Mouse (Mus musculus) hindbrain, embryonic 16.5 days (tissue): ENCODE measurements around the gene Mrgpre. TPM values are rescaled to one million over a fixed set of nuclear protein-coding genes. Genes with fewer than 3 reads are reported as not detected.

Experiments
- ATAC-seq: fragments of 200-750 bp; cut with Nextera tagmentation; 2 replicates; pipeline ENCODE4 v1.8.0; 2017; ENCODE audit warnings: moderate TSS enrichment, moderate library complexity
- H3K27ac ChIP-seq: fragments of 300-500 bp; sonication (generic); 2 replicates; pipeline ENCODE4 v1.5.1; 2014; ENCODE audit warnings: low read depth, mild to moderate bottlenecking, control low read depth, low read length, moderate library complexity
- H3K27me3 ChIP-seq: fragments of 300-500 bp; sonication (generic); replicated peaks from 2 replicates; pipeline ENCODE4 v1.6.1; 2014; ENCODE audit warnings: low read length; ENCODE audit not compliant: control insufficient read depth, insufficient read depth
- H3K36me3 ChIP-seq: fragments of 300-500 bp; sonication (generic); 2 replicates; pipeline ENCODE4 v1.6.1; 2014; ENCODE audit warnings: mild to moderate bottlenecking, low read length, moderate library complexity, mixed read lengths; ENCODE audit not compliant: control insufficient read depth, insufficient read depth
- H3K4me1 ChIP-seq: fragments of 300-500 bp; sonication (generic); 2 replicates; pipeline ENCODE4 v1.6.1; 2014; ENCODE audit warnings: low read depth, low read length; ENCODE audit not compliant: control insufficient read depth, insufficient read depth
- H3K4me2 ChIP-seq: fragments of 300-500 bp; sonication (generic); 2 replicates; pipeline ENCODE4 v1.6.1; 2014; ENCODE audit warnings: mild to moderate bottlenecking, low read length, control low read depth, moderate library complexity
- H3K4me3 ChIP-seq: fragments of 300-500 bp; sonication (generic); 2 replicates; pipeline ENCODE4 v1.5.1; 2014; ENCODE audit warnings: mild to moderate bottlenecking, low read length, control low read depth, moderate library complexity
- H3K9ac ChIP-seq: fragments of 300-500 bp; sonication (generic); 2 replicates; pipeline ENCODE4 v1.6.1; 2014; ENCODE audit warnings: low read depth, mild to moderate bottlenecking, control low read depth, low read length, moderate library complexity
- H3K9me3 ChIP-seq: fragments of 300-500 bp; sonication (generic); 2 replicates; pipeline ENCODE4 v1.6.1; 2014; ENCODE audit warnings: mild to moderate bottlenecking, low read length, moderate library complexity; ENCODE audit not compliant: control insufficient read depth
- WGBS: fragments of 180-500 bp; shearing (Covaris S2); extraction: QIAGEN DNeasy Blood & Tissue Kit; methylation state at CpG from one replicate; pipeline ENCODE4 v1.1.7; 2014; 5-methylcytosine and 5-hydroxymethylcytosine counted together
- polyA plus RNA-seq: library from polyadenylated mRNA; unstranded; fragments of >200 nt; fragmentation: Nextera tagmentation; extraction: Ambion mirVana; gene quantifications from 2 replicates; pipeline ENCODE4 v1.2.1, GENCODE M21; 2015

The Mrgpre gene
- polyA plus RNA-seq, 1 experiment from 2014 or later: 10.8 TPM

- Histone ChIP-seq H3K4me1 (peaks cover 12% of the 10 kb centered on the region), H3K9ac (no peak overlapping the region), H3K9me3 (no peaks in the 10 kb centered on the region), H3K36me3 (no peaks in the 10 kb centered on the region), H3K27me3 (peaks cover 4% of the 10 kb centered on the region), H3K4me2 (no peak overlapping the region), H3K27ac (no peak overlapping the region), H3K4me3 (no peak overlapping the region)
- WGBS: 48% methylated on average over 3 of the region's 3 CpGs
- no peak for ATAC-seq
Measured at GRCm38 (mm10) chr7:143758956-143759355, 25.3 kb downstream of the Mrgpre start.

GRCm38 (mm10) chr7:143757696-143758095 is 26.6 kb downstream of the Mrgpre start:
- Histone ChIP-seq H3K4me1 (peaks cover 12% of the 10 kb centered on the region), H3K27ac (no peak overlapping the region), H3K36me3 (no peaks in the 10 kb centered on the region), H3K9ac (no peak overlapping the region), H3K9me3 (no peaks in the 10 kb centered on the region), H3K27me3 (peaks cover 4% of the 10 kb centered on the region), H3K4me3 (no peak overlapping the region), H3K4me2 (peak overlapping the region; percentile 93; the same call in 1 of the 2 replicates)
- WGBS: 69% methylated on average over 3 of the region's 3 CpGs
- no peak for ATAC-seq

DNA sequence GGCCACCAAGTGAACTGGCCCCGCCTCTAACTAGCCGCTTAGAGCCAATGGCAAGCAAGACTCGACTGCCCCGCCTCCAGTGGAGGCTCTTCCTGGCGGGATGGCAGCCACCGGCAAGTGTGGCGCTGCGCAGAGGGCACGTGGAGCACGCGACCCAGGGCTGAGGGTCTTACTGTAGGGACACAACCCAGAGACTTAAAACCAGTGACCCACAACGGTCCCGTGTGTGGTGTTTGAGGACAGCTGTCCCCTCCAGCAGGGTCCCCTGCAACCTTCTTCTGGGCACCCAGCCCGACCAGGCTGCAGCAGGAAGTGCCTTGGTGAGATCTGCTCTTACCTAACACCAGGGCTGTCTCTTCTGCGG is 27.3 kb downstream of the Mrgpre start:
- WGBS: 1% methylated on average over 15 of the region's 15 CpGs
- H3K27me3 ChIP-seq: peaks cover 4% of the 10 kb centered on the region

GRCm38 (mm10) chr7:143756125-143757026 is 27.9 kb downstream of the Mrgpre start, which contains the start of gene Osbpl5:
TSS of gene Osbpl5 (minus strand) at chr7:143756985.
- peak within 1 kb of the TSS; percentile 45 for H3K4me3 ChIP-seq
- 0 out of 2 replicates have a peak, but pooled peaks have one; percentile 1 for ATAC-seq
- H3K27me3 ChIP-seq: peaks cover 4% of the 10 kb centered on the region

More for the DNA sequence above, 27.3 kb downstream of the Mrgpre start:
- H3K27ac ChIP-seq: no peak overlapping the region
- H3K9ac ChIP-seq: peak overlapping the region; percentile 54
- peak overlapping the region; percentile 45 for H3K4me3 ChIP-seq
- peaks cover 12% of the 10 kb centered on the region for H3K4me1 ChIP-seq
- no peaks in the 10 kb centered on the region for H3K36me3 ChIP-seq
- peak overlapping the region; percentile 93 for H3K4me2 ChIP-seq
- H3K9me3 ChIP-seq: no peaks in the 10 kb centered on the region
- peak; percentile 94 for ATAC-seq

DNA sequence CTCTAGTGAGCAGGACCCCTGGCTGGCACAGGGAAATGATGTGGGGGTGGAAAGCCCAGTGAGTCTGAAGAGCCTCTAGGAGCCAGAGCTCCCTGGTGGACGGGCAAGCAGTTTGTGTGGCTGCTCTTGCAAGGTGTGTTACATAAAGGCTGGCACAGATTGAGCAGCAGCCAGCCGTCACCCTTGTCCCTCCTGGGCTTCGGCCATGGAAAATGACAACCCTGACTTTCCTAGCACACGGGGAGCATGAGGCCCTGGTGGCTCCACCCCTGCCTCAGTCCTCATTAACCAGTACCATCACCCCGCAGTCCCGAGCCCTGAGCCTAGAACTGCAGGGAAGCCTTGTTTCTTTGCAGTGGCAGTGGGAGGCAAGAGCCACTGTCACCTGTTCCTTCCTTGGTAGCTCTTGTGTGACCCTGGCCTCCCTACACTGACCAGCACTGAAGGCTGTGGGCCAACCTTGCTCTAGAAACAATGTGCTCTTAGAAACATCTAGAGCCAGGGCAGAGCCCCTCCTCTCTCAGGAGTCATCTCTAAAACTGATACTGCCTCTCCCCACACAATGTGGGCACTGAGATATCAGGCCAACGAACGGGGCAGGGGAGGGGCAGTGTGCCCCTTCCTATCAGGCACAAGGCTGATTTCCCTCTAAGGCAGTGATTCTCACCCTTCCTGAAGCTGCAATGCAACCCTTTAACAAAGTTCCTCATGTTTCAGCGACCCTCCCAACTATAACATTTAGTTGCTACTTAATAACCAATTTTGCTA is 28.8 kb downstream of the Mrgpre start:
- Histone ChIP-seq H3K36me3 (no peaks in the 10 kb centered on the region), H3K9ac (no peak overlapping the region), H3K9me3 (no peaks in the 10 kb centered on the region), H3K4me1 (peaks cover 12% of the 10 kb centered on the region), H3K4me2 (no peak overlapping the region), H3K27ac (no peak overlapping the region), H3K4me3 (no peak overlapping the region), H3K27me3 (peaks cover 4% of the 10 kb centered on the region)
- WGBS: 80% methylated on average over 9 of the region's 9 CpGs
- no peak for ATAC-seq

More at GRCm38 (mm10) chr7:143756125-143757026, 27.9 kb downstream of the Mrgpre start, which contains the start of gene Osbpl5:
- WGBS: 33% methylated on average over 21 of the region's 22 CpGs
- no peak within 1 kb of the TSS for H3K27ac ChIP-seq
- H3K36me3 ChIP-seq: no peaks in the 10 kb centered on the region
- peak within 1 kb of the TSS; percentile 93 for H3K4me2 ChIP-seq
- H3K4me1 ChIP-seq: peaks cover 12% of the 10 kb centered on the region
- no peaks in the 10 kb centered on the region for H3K9me3 ChIP-seq
- H3K9ac ChIP-seq: peak within 1 kb of the TSS; percentile 54

GRCm38 (mm10) chr7:143753990-143754715 is 30.1 kb downstream of the Mrgpre start:
- Histone ChIP-seq H3K27ac (no peak overlapping the region), H3K4me3 (no peak overlapping the region), H3K9ac (no peak overlapping the region), H3K4me1 (peaks cover 13% of the 10 kb centered on the region), H3K27me3 (peaks cover 4% of the 10 kb centered on the region), H3K9me3 (no peaks in the 10 kb centered on the region), H3K36me3 (no peaks in the 10 kb centered on the region), H3K4me2 (no peak overlapping the region)
- ATAC-seq: no peak
- WGBS: 55% methylated on average over 5 of the region's 5 CpGs

DNA sequence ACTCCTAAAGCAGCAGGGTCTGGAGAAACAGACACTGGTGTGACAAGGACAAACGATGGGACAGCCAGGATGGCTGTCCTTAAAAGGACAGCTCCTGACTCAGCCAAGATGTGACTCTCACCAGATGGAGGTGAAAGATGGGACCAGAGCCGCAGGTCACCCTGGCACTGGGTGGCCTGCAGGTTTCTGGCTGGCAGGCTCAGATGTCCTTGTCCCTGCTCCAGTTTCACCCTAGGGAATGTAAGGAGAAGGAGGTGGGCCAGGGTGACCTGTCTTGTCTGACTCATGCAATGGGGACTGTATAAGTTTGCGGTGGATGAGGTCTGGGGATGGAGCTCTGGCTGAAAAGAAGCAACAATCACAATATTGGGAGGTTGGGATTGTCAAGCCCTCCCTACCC is 31.7 kb downstream of the Mrgpre start:
- Histone ChIP-seq H3K27me3 (peaks cover 4% of the 10 kb centered on the region), H3K4me1 (peaks cover 19% of the 10 kb centered on the region), H3K36me3 (no peaks in the 10 kb centered on the region), H3K9me3 (no peaks in the 10 kb centered on the region), H3K9ac (no peak overlapping the region), H3K4me3 (no peak overlapping the region), H3K4me2 (no peak overlapping the region), H3K27ac (no peak overlapping the region)
- 75% methylated on average over 3 of the region's 3 CpGs for WGBS
- ATAC-seq: no peak

DNA sequence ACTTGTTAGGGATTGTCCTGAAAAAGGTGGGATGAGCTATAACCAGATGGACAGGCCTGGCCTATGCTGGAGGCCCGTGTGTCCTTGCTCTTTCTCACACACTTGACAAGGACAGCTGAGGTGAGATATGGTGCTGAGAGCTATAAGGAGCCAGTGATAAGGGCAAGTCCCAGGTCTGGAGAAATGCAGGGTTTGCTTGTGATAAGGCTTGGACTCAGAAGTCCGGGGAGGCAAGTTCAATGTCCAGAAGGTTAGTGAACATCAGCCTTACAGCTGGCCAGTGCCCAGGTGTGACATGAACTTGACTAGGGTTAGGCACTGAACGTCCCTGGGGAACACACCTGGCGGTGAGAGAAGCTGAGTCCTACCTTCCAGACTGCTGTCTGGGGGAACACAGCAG is 32.2 kb downstream of the Mrgpre start:
- Histone ChIP-seq H3K27me3 (peaks cover 4% of the 10 kb centered on the region), H3K9me3 (no peaks in the 10 kb centered on the region), H3K4me1 (peaks cover 14% of the 10 kb centered on the region), H3K9ac (no peak overlapping the region), H3K4me2 (no peak overlapping the region), H3K4me3 (no peak overlapping the region), H3K36me3 (no peaks in the 10 kb centered on the region), H3K27ac (no peak overlapping the region)
- ATAC-seq: no peak
- WGBS: 66% methylated on average over 4 of the region's 4 CpGs
